Mouse (Mus musculus): ENCODE results near the gene Sfrp5.

GRCm38 (mm10) chr19:42182673-42183072 is 19.4 kb downstream of the Sfrp5 start:
- TF ChIP-seq CTCF (IDR thresholded peaks at IDR 0.05; ENCODE audit: low read depth) (peak; percentile 64), EP300 (IDR thresholded peaks at IDR 0.05; ENCODE audit: low read depth) (no peak)

Data from liver, postnatal 0 days (tissue).